Mouse (Mus musculus): Measurements from ENCODE around the gene Ttc9c.

DNA sequence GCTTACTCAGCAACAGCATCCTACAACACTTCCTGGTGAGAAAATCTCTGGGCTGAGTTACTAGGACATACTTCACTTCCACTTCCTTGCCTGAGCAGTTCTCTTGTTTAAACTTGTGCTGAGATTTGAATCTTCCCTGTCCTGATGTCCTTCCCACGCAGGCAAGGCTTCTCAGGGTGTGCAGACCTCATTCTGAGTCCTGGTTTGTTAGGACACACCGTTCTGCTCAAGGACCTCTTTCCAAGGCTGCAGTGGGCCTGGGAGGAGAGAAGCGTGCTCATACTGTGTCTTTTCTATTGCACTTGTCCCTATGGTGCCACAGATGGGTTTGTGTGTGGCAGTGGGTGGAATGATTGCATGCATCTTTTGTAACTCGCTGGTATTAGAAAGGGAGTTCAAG is 13.8 kb upstream of the Ttc9c start:
- no peak for TF ChIP-seq CTCF (IDR thresholded peaks at IDR 0.05; ENCODE audit: borderline replicate concordance, insufficient read depth, low read depth, low read length)
- no peak for TF ChIP-seq POLR2A (IDR thresholded peaks at IDR 0.05; ENCODE audit: borderline replicate concordance, insufficient read depth, low read length)
